Mouse (Mus musculus): ENCODE data around the gene Zswim1. TPM values are rescaled to one million over a fixed set of nuclear protein-coding genes. Genes with fewer than 3 reads are reported as not detected.
A peak's percentile ranks its signal among the peaks of the same experiment; 100 is the strongest.
"Not testable (repeated sequence)": the region's sequence is repeated elsewhere in the genome, so short reads cannot be mapped to it uniquely, and the experiment has no call there.

Zswim1 gene
- polyA plus RNA-seq, 2 experiments = 2.0 to 4.6 TPM

- WGBS (ENCODE audit: insufficient replicate concordance) = 39% methylated on average over 8 of the region's 8 CpGs
- Histone ChIP-seq H3K27me3 (ENCODE audit: control insufficient read depth, insufficient read depth, low read length) (no peaks in the 10 kb centered on the region), H3K4me3 (ENCODE audit: insufficient read depth in 1 of 2, low read depth in 2 of 2, low read length in 2 of 2) (peak overlapping the region; percentile 73 to 83), H3K4me1 (replicated peaks; ENCODE audit: control insufficient read depth in 2 of 2, insufficient read depth in 2 of 2, low read length in 1 of 2) (peaks cover 0 to 3% of the 10 kb centered on the region in 2 experiments; a peak in 1 of 4 replicates), H3K9me3 (ENCODE audit: control insufficient read depth, low read length) (no peaks in the 10 kb centered on the region), H3K27ac (no peak overlapping the region), H3K36me3 (replicated peaks; ENCODE audit: control insufficient read depth, insufficient read depth, low read depth) (peaks cover 3% of the 10 kb centered on the region; the same call in 1 of the 2 replicates), H3K4me2 (ENCODE audit: low read depth) (peak overlapping the region; percentile 100), H3K9ac (replicated peaks) (peak overlapping the region; percentile 81)
- DNase-seq (ENCODE audit: low read depth in 3 of 3, low spot score in 3 of 3) = no peak
- no peak for TF ChIP-seq EP300 (IDR thresholded peaks at IDR 0.05; ENCODE audit: low read depth)
- peak; percentile 23; the same call in 1 of the 2 replicates for TF ChIP-seq CTCF (IDR thresholded peaks at IDR 0.05; ENCODE audit: low read depth)
- no peak for ATAC-seq (ENCODE audit: insufficient read depth)
Observed at GRCm38 (mm10) chr2:164834531-164834930, 12.0 kb downstream of the Zswim1 start.

GRCm38 (mm10) chr2:164835164-164835563, 12.7 kb downstream of the Zswim1 start:
- peaks cover 0 to 3% of the 10 kb centered on the region in 2 experiments; a peak in 1 of 4 replicates for H3K4me1 ChIP-seq (replicated peaks; ENCODE audit: control insufficient read depth in 2 of 2, insufficient read depth in 2 of 2, low read length in 1 of 2)
- no peak for TF ChIP-seq EP300 (IDR thresholded peaks at IDR 0.05; ENCODE audit: low read depth)
- no peak overlapping the region for H3K27ac ChIP-seq
- peaks cover 3% of the 10 kb centered on the region; the same call in 1 of the 2 replicates for H3K36me3 ChIP-seq (replicated peaks; ENCODE audit: control insufficient read depth, insufficient read depth, low read depth)
- peak overlapping the region; percentile 100 for H3K4me2 ChIP-seq (ENCODE audit: low read depth)
- H3K4me3 ChIP-seq (ENCODE audit: insufficient read depth in 1 of 2, low read depth in 2 of 2, low read length in 2 of 2) = no peak overlapping the region
- H3K9me3 ChIP-seq (ENCODE audit: control insufficient read depth, low read length) = no peaks in the 10 kb centered on the region
- ATAC-seq (ENCODE audit: insufficient read depth) (no peak), DNase-seq (ENCODE audit: low read depth in 3 of 3, low spot score in 3 of 3) (no peak)
- no peaks in the 10 kb centered on the region for H3K27me3 ChIP-seq (ENCODE audit: control insufficient read depth, insufficient read depth, low read length)
- H3K9ac ChIP-seq (replicated peaks) = no peak overlapping the region
- WGBS (ENCODE audit: insufficient replicate concordance) = 95% methylated on average over 4 of the region's 4 CpGs

- H3K4me2 ChIP-seq (ENCODE audit: low read depth) = no peak overlapping the region
- H3K27me3 ChIP-seq (ENCODE audit: control insufficient read depth, insufficient read depth, low read length) = no peaks in the 10 kb centered on the region
- ATAC-seq (ENCODE audit: insufficient read depth) = no peak
- no peaks in the 10 kb centered on the region for H3K36me3 ChIP-seq (replicated peaks; ENCODE audit: control insufficient read depth, insufficient read depth, low read depth)
- H3K9me3 ChIP-seq (ENCODE audit: control insufficient read depth, low read length) = no peaks in the 10 kb centered on the region
- DNase-seq (ENCODE audit: low read depth in 3 of 3, low spot score in 3 of 3) = no peak
- TF ChIP-seq EP300 (IDR thresholded peaks at IDR 0.05; ENCODE audit: low read depth) = no peak
- peak; percentile 63 for TF ChIP-seq CTCF (IDR thresholded peaks at IDR 0.05; ENCODE audit: low read depth)
- H3K27ac ChIP-seq = no peak overlapping the region
- WGBS (ENCODE audit: insufficient replicate concordance) = 37% methylated on average over 3 of the region's 3 CpGs
- H3K9ac ChIP-seq (replicated peaks) = no peak overlapping the region
- no peak overlapping the region for H3K4me3 ChIP-seq (ENCODE audit: insufficient read depth in 1 of 2, low read depth in 2 of 2, low read length in 2 of 2)
- H3K4me1 ChIP-seq (replicated peaks; ENCODE audit: control insufficient read depth in 2 of 2, insufficient read depth in 2 of 2, low read length in 1 of 2) = no peaks in the 10 kb centered on the region
Observed at GRCm38 (mm10) chr2:164845782-164846181, 23.3 kb downstream of the Zswim1 start.

DNA sequence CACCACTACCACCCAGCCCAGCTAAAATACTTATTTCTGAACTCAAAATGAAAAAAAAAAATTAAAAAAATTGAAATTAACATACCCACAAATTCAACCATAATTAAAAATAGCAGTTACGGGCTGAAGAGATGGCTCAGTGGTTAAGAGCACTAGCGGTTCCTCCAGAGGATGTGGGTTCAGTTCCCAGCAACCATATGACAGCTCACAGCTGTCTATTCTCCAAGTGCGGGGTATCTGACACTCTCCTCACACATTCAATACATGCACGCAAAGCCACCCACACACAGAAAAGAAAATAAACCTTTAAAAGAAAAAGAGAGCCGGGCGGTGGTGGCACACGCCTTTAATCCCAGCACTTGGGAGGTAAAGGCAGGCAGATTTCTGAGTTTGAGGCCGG, 27.6 kb downstream of the Zswim1 start:
- Histone ChIP-seq H3K9me3 (ENCODE audit: control insufficient read depth, low read length) (no peaks in the 10 kb centered on the region), H3K36me3 (replicated peaks; ENCODE audit: control insufficient read depth, insufficient read depth, low read depth) (no peaks in the 10 kb centered on the region), H3K4me2 (ENCODE audit: low read depth) (no peak overlapping the region), H3K27me3 (ENCODE audit: control insufficient read depth, insufficient read depth, low read length) (peaks cover 3% of the 10 kb centered on the region), H3K27ac (no peak overlapping the region), H3K4me1 (replicated peaks; ENCODE audit: control insufficient read depth in 2 of 2, insufficient read depth in 2 of 2, low read length in 1 of 2) (no peaks in the 10 kb centered on the region), H3K9ac (replicated peaks) (no peak overlapping the region), H3K4me3 (ENCODE audit: insufficient read depth in 1 of 2, low read depth in 2 of 2, low read length in 2 of 2) (no peak overlapping the region)
- DNase-seq (ENCODE audit: low read depth in 3 of 3, low spot score in 3 of 3) = no peak
- 66% methylated on average over 8 of the region's 8 CpGs for WGBS (ENCODE audit: insufficient replicate concordance)
- TF ChIP-seq EP300 (IDR thresholded peaks at IDR 0.05; ENCODE audit: low read depth) (no peak), CTCF (IDR thresholded peaks at IDR 0.05; ENCODE audit: low read depth) (no peak)
- ATAC-seq (ENCODE audit: insufficient read depth) = no peak

DNA sequence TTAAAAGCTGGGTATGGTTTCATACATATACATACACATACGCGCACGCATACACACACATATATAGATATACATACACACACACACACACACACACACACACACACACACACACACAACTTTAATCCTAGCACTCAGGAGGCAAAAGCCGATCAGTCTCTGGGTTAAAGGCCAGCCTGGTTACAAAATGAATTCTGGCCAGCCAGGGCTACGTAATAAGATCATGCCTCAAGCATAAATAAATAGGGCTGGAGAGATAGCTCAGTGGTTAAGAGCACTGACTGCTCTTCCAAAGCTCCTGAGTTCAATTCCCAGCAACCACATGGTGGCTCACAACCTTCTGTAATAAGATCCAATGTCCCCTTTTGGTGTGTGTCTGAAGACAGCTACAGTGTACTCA, 33.1 kb downstream of the Zswim1 start:
- DNase-seq (ENCODE audit: low read depth in 3 of 3, low spot score in 3 of 3); H3K4me1 ChIP-seq (replicated peaks; ENCODE audit: control insufficient read depth in 2 of 2, insufficient read depth in 2 of 2, low read length in 1 of 2); ATAC-seq (ENCODE audit: insufficient read depth); H3K9me3 ChIP-seq (ENCODE audit: control insufficient read depth, low read length); H3K27ac ChIP-seq; H3K4me2 ChIP-seq (ENCODE audit: low read depth); H3K36me3 ChIP-seq (replicated peaks; ENCODE audit: control insufficient read depth, insufficient read depth, low read depth); H3K4me3 ChIP-seq (ENCODE audit: insufficient read depth in 1 of 2, low read depth in 2 of 2, low read length in 2 of 2); H3K9ac ChIP-seq (replicated peaks): not testable (repeated sequence)
- H3K27me3 ChIP-seq (ENCODE audit: control insufficient read depth, insufficient read depth, low read length) = peaks cover 45% of the 10 kb centered on the region
- 72% methylated on average over 5 of the region's 5 CpGs for whole genome bisulfite sequencing (ENCODE audit: insufficient replicate concordance)
